Mouse (Mus musculus) megakaryocyte-erythroid progenitor cell, adult 5-6 weeks (primary cell): ENCODE data around the gene Galp. TPM values are rescaled to one million over a fixed set of nuclear protein-coding genes. Genes with fewer than 3 reads are reported as not detected.
"Not testable (repeated sequence)": the region's sequence is repeated elsewhere in the genome, so short reads cannot be mapped to it uniquely, and the experiment has no call there.

Source experiments
- ATAC-seq: replicated peaks from 2 replicates; pipeline ENCODE4 v1.8.0; 2016; ENCODE audit warnings: mild to moderate bottlenecking, inconsistent platforms; ENCODE audit not compliant: severe bottlenecking, poor library complexity, low FRiP score, low TSS enrichment
- total RNA-seq, 2 experiments: library from RNA; stranded (forward) in 1 of 2; stranded (reverse) in 1 of 2; fragments of 200-1000, 215-1000 nt in 1 of 2; fragments of >200 nt in 1 of 2; fragmentation: Nextera tagmentation in 1 of 2; gene quantifications; 2 replicates each; pipeline ENCODE4 v1.2.3; 2014 to 2017

Galp gene
- total RNA-seq, 2 experiments from 2014 or later, result not detected

- ATAC-seq, result no peak
These were observed 47.7 kb downstream of the Galp start for GRCm38 (mm10) chr7:6244361-6245292.

GRCm38 (mm10) chr7:6252410-6252809 lies 55.5 kb downstream of the Galp start, which contains the start of gene Epp13:
Gene Epp13, plus strand, starts transcription at chr7:6252710.
- ATAC-seq, result no peak

GRCm38 (mm10) chr7:6254451-6254850 lies 57.6 kb downstream of the Galp start:
- no peak for ATAC-seq

- no peak for ATAC-seq
These were observed 60.5 kb downstream of the Galp start for GRCm38 (mm10) chr7:6257386-6257785.

GRCm38 (mm10) chr7:6258232-6259220 lies 61.6 kb downstream of the Galp start:
- no peak for ATAC-seq

- not testable (repeated sequence) for ATAC-seq
These were observed 63.1 kb downstream of the Galp start for GRCm38 (mm10) chr7:6260004-6260403.

- no peak for ATAC-seq
These were observed 65.2 kb downstream of the Galp start for GRCm38 (mm10) chr7:6262120-6262519.

- no peak for ATAC-seq
These were observed 66.1 kb downstream of the Galp start for GRCm38 (mm10) chr7:6262984-6263383.

GRCm38 (mm10) chr7:6265695-6266094 lies 68.8 kb downstream of the Galp start:
- ATAC-seq, result peak; percentile 77

Other genes with a start within 250 kb of the Galp start
- not detected in 2 replicates for gene Vmn1r65, start 186.1 kb upstream of the Galp start, total RNA-seq (2014; fragmentation: Nextera tagmentation)
- gene Vmn1r65, start 186.1 kb upstream of the Galp start, total RNA-seq (2017), result not detected in 2 replicates
- gene Nlrp4c, start 151.9 kb upstream of the Galp start, total RNA-seq (2014; fragmentation: Nextera tagmentation), result not detected in 2 replicates
- gene Nlrp4c, start 151.9 kb upstream of the Galp start, total RNA-seq (2017), result not detected in 2 replicates
- gene Zfp787, start 41.1 kb upstream of the Galp start, total RNA-seq (2014; fragmentation: Nextera tagmentation), result 21.9 and 43.6 TPM in 2 replicates
- gene Zfp787, start 41.1 kb upstream of the Galp start, total RNA-seq (2017), result 16.7 and 17.3 TPM in 2 replicates
- 4.1 and 11.9 TPM in 2 replicates for gene Zfp444, start 24.9 kb upstream of the Galp start, total RNA-seq (2014; fragmentation: Nextera tagmentation)
- 21.9 and 22.6 TPM in 2 replicates for gene Zfp444, start 24.9 kb upstream of the Galp start, total RNA-seq (2017)
- not detected in 2 replicates for gene Zscan5b, start 25.2 kb downstream of the Galp start, total RNA-seq (2014; fragmentation: Nextera tagmentation)
- not detected in 2 replicates for gene Zscan5b, start 25.2 kb downstream of the Galp start, total RNA-seq (2017)
- not detected in 2 replicates for gene Epp13, start 55.6 kb downstream of the Galp start, total RNA-seq (2014; fragmentation: Nextera tagmentation)
- not detected in 2 replicates for gene Epp13, start 55.6 kb downstream of the Galp start, total RNA-seq (2017)
- 2.5 and 3.5 TPM in 2 replicates for gene Zfp667, start 89.5 kb downstream of the Galp start, total RNA-seq (2014; fragmentation: Nextera tagmentation)
- 2.5 and 4.7 TPM in 2 replicates for gene Zfp667, start 89.5 kb downstream of the Galp start, total RNA-seq (2017)
- gene Zfp583, start 134.2 kb downstream of the Galp start, total RNA-seq (2014; fragmentation: Nextera tagmentation), result 2.8 and 5.2 TPM in 2 replicates
- 2.5 and 6.4 TPM in 2 replicates for gene Zfp583, start 134.2 kb downstream of the Galp start, total RNA-seq (2017)
- 0.11 and 0.87 TPM in 2 replicates for gene Gm3854, start 146.7 kb downstream of the Galp start, total RNA-seq (2014; fragmentation: Nextera tagmentation)
- 0.30 and 1.1 TPM in 2 replicates for gene Gm3854, start 146.7 kb downstream of the Galp start, total RNA-seq (2017)
- gene Zfp78, start 166.2 kb downstream of the Galp start, total RNA-seq (2014; fragmentation: Nextera tagmentation), result 2.8 and 7.0 TPM in 2 replicates
- 3.6 and 3.7 TPM in 2 replicates for gene Zfp78, start 166.2 kb downstream of the Galp start, total RNA-seq (2017)
- gene Zfp28, start 186.2 kb downstream of the Galp start, total RNA-seq (2014; fragmentation: Nextera tagmentation), result 0.49 and 1.4 TPM in 2 replicates
- gene Zfp28, start 186.2 kb downstream of the Galp start, total RNA-seq (2017), result 0.89 and 6.2 TPM in 2 replicates
- not detected in 2 replicates for gene Smim17, start 201.6 kb downstream of the Galp start, total RNA-seq (2014; fragmentation: Nextera tagmentation)
- gene Smim17, start 201.6 kb downstream of the Galp start, total RNA-seq (2017), result not detected in 2 replicates
- gene Gm20715, start 213.2 kb downstream of the Galp start, total RNA-seq (2014; fragmentation: Nextera tagmentation), result not detected in 2 replicates
- gene Gm20715, start 213.2 kb downstream of the Galp start, total RNA-seq (2017), result not detected in 2 replicates
- gene Olfr1344, start 241.6 kb downstream of the Galp start, total RNA-seq (2014; fragmentation: Nextera tagmentation), result not detected in 2 replicates
- not detected in 2 replicates for gene Olfr1344, start 241.6 kb downstream of the Galp start, total RNA-seq (2017)